Mouse (Mus musculus): Measurements from ENCODE around the gene Rasl11b. TPM values are rescaled to one million over a fixed set of nuclear protein-coding genes. Genes with fewer than 3 reads are reported as not detected.

The Rasl11b gene
- total and polyA plus RNA-seq, 2 experiments: 1.1 to 6.6 TPM

DNA sequence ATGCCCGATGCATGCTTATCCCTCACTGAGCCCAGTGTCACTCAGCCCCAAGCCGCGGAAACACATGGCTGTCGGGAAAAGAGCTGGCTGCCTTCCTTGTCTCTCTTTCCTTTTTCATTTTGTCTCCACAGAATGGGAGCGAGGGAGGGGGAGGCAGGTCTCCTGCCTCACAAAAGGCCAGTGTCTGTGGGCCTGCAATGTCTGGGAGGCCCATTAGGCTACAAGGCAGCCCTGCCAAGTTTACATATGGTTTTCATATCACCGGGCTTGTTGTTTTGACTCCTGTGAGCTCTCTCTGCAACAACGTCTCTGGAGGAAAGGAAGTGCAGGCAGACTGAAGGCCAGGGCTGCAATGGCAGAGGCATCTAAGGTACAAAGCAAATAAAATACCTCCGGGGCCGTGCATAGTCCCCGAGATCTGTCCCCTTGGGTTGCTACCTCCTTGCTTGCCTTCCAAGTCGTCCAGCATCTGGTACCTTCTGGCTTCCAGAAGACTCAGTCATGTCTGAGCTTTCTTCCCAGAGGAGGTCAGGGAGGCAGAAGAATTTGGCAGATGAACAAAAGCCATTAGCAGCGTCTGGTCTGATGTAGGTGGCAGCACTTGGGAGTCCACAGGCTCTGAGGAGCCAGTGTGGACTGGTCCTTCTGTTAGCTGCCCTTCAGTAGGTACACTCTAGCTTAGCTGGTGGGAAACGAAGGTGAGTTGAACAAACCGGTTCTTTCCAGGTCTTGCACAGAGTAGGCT, 19.4 kb upstream of the Rasl11b start:
- no peak for TF ChIP-seq CTCF (IDR thresholded peaks at IDR 0.05; ENCODE audit: low read depth, low read length)
- no peak for TF ChIP-seq POLR2A (IDR thresholded peaks at IDR 0.05; ENCODE audit: extremely low read depth, insufficient read depth, low read length)
- H3K27ac ChIP-seq (replicated peaks; ENCODE audit: insufficient read depth, low read depth, low read length): no peak overlapping the region
- DNase-seq (ENCODE audit: extremely low read depth, low read depth, low spot score): no peak
- H3K4me1 ChIP-seq (ENCODE audit: control insufficient read depth, insufficient read depth, low read length): no peaks in the 10 kb centered on the region
- H3K27me3 ChIP-seq (ENCODE audit: control insufficient read depth, insufficient read depth, low read length): no peaks in the 10 kb centered on the region
- WGBS: 63% methylated on average over 14 of the region's 14 CpGs
- no peaks in the 10 kb centered on the region for H3K36me3 ChIP-seq (ENCODE audit: control insufficient read depth, insufficient read depth, low read length)
- no peak overlapping the region for H3K4me3 ChIP-seq (ENCODE audit: insufficient read depth, low read depth, low read length)
- H3K9ac ChIP-seq (ENCODE audit: low read depth, low read length): no peak overlapping the region
- H3K79me2 ChIP-seq (ENCODE audit: control insufficient read depth, insufficient read depth, low read length): no peaks in the 10 kb centered on the region

DNA sequence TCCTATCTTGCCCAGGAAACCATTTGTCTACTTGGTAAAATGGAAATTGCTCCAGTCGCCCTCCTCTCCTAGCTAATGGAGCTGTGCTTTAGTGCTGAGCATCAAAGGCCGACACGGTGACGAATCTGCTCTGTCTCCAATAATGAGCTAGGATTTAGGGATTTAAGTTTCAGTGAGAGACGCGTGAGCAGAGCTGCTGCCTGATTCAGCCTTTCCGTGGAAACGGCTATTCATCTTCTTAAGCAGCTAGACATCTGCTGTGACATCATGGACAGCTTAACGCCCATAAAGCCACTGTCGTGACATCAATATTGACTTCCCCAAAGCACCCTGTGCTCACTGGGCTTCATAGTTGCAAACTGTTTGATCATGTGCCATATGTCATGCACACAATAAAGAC, 14.9 kb upstream of the Rasl11b start:
- H3K4me1 ChIP-seq (ENCODE audit: control insufficient read depth, insufficient read depth, low read length): no peaks in the 10 kb centered on the region
- no peak overlapping the region for H3K27ac ChIP-seq (replicated peaks; ENCODE audit: insufficient read depth, low read depth, low read length)
- H3K36me3 ChIP-seq (ENCODE audit: control insufficient read depth, insufficient read depth, low read length): no peaks in the 10 kb centered on the region
- H3K4me3 ChIP-seq (ENCODE audit: insufficient read depth, low read depth, low read length): no peak overlapping the region
- H3K79me2 ChIP-seq (ENCODE audit: control insufficient read depth, insufficient read depth, low read length): no peaks in the 10 kb centered on the region
- DNase-seq (ENCODE audit: extremely low read depth, low read depth, low spot score): no peak
- no peak for TF ChIP-seq CTCF (IDR thresholded peaks at IDR 0.05; ENCODE audit: low read depth, low read length)
- no peak for TF ChIP-seq POLR2A (IDR thresholded peaks at IDR 0.05; ENCODE audit: extremely low read depth, insufficient read depth, low read length)
- 91% methylated on average over 10 of the region's 10 CpGs for WGBS
- no peaks in the 10 kb centered on the region for H3K27me3 ChIP-seq (ENCODE audit: control insufficient read depth, insufficient read depth, low read length)
- H3K9ac ChIP-seq (ENCODE audit: low read depth, low read length): no peak overlapping the region

DNA sequence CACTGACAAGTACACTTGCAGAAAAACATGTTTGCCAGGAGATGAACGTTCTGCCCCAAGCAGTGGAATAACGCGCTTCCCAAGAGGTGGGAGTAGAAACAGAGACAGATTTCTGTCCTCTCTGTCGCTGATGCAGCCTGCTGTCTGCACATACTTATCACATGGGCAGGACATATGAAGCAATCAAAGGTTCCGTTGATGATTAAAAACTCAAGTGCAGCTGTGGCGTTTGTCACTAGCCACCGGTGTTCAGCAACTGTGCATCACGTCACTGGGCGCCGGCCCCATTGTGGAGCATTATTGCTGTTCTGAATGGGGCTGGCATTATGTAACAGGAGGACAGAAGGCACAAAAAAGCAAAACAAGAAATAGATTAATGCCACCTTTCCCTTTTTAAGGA, 12.0 kb upstream of the Rasl11b start:
- Histone ChIP-seq H3K27me3 (ENCODE audit: control insufficient read depth, insufficient read depth, low read length) (no peaks in the 10 kb centered on the region), H3K36me3 (ENCODE audit: control insufficient read depth, insufficient read depth, low read length) (no peaks in the 10 kb centered on the region), H3K4me1 (ENCODE audit: control insufficient read depth, insufficient read depth, low read length) (no peaks in the 10 kb centered on the region), H3K27ac (replicated peaks; ENCODE audit: insufficient read depth, low read depth, low read length) (no peak overlapping the region), H3K79me2 (ENCODE audit: control insufficient read depth, insufficient read depth, low read length) (no peaks in the 10 kb centered on the region), H3K4me3 (ENCODE audit: insufficient read depth, low read depth, low read length) (no peak overlapping the region), H3K9ac (ENCODE audit: low read depth, low read length) (no peak overlapping the region)
- WGBS: 54% methylated on average over 10 of the region's 10 CpGs
- DNase-seq (ENCODE audit: extremely low read depth, low read depth, low spot score): no peak
- TF ChIP-seq CTCF (IDR thresholded peaks at IDR 0.05; ENCODE audit: low read depth, low read length) (no peak), POLR2A (IDR thresholded peaks at IDR 0.05; ENCODE audit: extremely low read depth, insufficient read depth, low read length) (no peak)

DNA sequence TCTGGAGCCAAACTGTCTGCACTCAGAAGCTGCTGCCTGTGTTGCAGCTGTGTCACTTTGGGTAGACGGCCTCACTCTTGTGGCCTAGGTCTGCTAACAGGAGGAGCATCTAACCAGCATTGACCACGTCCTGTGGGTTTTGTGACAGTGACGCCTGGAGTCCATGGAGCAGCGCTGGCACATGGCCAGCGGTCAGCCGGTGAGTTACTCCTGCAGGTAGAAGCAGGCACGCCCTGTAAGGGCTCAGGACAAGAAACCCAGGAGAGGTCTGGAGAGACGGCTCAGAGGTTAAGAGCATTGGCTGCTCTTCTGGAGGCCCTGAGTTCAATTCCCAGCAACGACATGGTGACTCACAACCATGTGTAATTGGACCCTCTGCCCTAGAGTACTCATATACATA, 10.5 kb upstream of the Rasl11b start:
- H3K79me2 ChIP-seq (ENCODE audit: control insufficient read depth, insufficient read depth, low read length): no peaks in the 10 kb centered on the region
- no peak overlapping the region for H3K9ac ChIP-seq (ENCODE audit: low read depth, low read length)
- no peak for DNase-seq (ENCODE audit: extremely low read depth, low read depth, low spot score)
- H3K4me3 ChIP-seq (ENCODE audit: insufficient read depth, low read depth, low read length): no peak overlapping the region
- H3K36me3 ChIP-seq (ENCODE audit: control insufficient read depth, insufficient read depth, low read length): no peaks in the 10 kb centered on the region
- no peaks in the 10 kb centered on the region for H3K4me1 ChIP-seq (ENCODE audit: control insufficient read depth, insufficient read depth, low read length)
- H3K27ac ChIP-seq (replicated peaks; ENCODE audit: insufficient read depth, low read depth, low read length): no peak overlapping the region
- H3K27me3 ChIP-seq (ENCODE audit: control insufficient read depth, insufficient read depth, low read length): no peaks in the 10 kb centered on the region
- TF ChIP-seq CTCF (IDR thresholded peaks at IDR 0.05; ENCODE audit: low read depth, low read length): no peak
- no peak for TF ChIP-seq POLR2A (IDR thresholded peaks at IDR 0.05; ENCODE audit: extremely low read depth, insufficient read depth, low read length)
- 61% methylated on average over 9 of the region's 9 CpGs for WGBS

DNA sequence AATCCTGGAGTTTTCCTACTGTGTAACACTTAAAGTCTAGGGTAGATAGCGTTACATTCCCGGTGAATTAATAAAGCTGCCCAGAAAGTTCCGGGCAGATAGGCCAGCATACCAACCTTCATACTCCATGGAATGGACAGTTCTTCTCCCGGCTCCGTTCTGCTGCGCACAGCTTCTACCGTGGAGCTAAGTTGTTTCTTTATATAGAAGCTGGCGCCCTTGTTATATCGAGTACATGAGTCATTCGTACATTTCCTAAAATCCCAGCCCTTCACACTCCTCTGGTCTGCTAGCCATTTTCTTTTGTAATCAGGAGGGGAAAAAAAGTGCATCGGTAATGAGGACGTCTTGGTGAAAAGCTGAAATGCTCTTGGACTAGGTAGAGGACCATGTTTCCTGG, 7.0 kb upstream of the Rasl11b start:
- no peak for DNase-seq (ENCODE audit: extremely low read depth, low read depth, low spot score)
- Histone ChIP-seq H3K27me3 (ENCODE audit: control insufficient read depth, insufficient read depth, low read length) (no peaks in the 10 kb centered on the region), H3K4me1 (ENCODE audit: control insufficient read depth, insufficient read depth, low read length) (no peaks in the 10 kb centered on the region), H3K27ac (replicated peaks; ENCODE audit: insufficient read depth, low read depth, low read length) (no peak overlapping the region), H3K9ac (ENCODE audit: low read depth, low read length) (no peak overlapping the region), H3K4me3 (ENCODE audit: insufficient read depth, low read depth, low read length) (no peak overlapping the region), H3K79me2 (ENCODE audit: control insufficient read depth, insufficient read depth, low read length) (no peaks in the 10 kb centered on the region), H3K36me3 (ENCODE audit: control insufficient read depth, insufficient read depth, low read length) (no peaks in the 10 kb centered on the region)
- TF ChIP-seq CTCF (IDR thresholded peaks at IDR 0.05; ENCODE audit: low read depth, low read length): no peak
- no peak for TF ChIP-seq POLR2A (IDR thresholded peaks at IDR 0.05; ENCODE audit: extremely low read depth, insufficient read depth, low read length)
- WGBS: 94% methylated on average over 12 of the region's 12 CpGs

DNA sequence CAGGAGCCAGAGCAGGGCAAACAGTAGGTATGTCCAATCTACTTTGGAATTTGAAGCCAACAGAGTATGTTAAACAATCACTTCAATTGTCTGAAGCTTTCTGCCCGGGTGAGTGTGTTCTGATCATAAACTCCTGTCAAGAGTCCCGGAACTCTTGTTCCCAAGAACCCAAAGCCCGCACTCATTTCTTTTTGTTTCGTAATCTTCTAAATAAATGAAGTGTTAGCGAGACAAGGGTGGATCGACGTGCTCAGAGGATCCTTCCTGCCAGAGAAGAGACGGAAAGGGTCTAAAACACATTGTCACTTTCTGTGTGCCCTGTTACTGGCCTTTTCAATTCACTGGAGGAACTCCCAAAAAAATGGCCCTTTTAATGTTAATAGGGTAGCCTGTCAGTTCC, 6.2 kb upstream of the Rasl11b start:
- no peak for DNase-seq (ENCODE audit: extremely low read depth, low read depth, low spot score)

More for the DNA sequence above, 6.2 kb upstream of the Rasl11b start:
- H3K4me1 ChIP-seq (ENCODE audit: control insufficient read depth, insufficient read depth, low read length): peaks cover 2% of the 10 kb centered on the region; the same call in 1 of the 2 replicates
- no peak for TF ChIP-seq POLR2A (IDR thresholded peaks at IDR 0.05; ENCODE audit: extremely low read depth, insufficient read depth, low read length)
- no peak for TF ChIP-seq CTCF (IDR thresholded peaks at IDR 0.05; ENCODE audit: low read depth, low read length)
- no peaks in the 10 kb centered on the region for H3K79me2 ChIP-seq (ENCODE audit: control insufficient read depth, insufficient read depth, low read length)
- no peak overlapping the region for H3K27ac ChIP-seq (replicated peaks; ENCODE audit: insufficient read depth, low read depth, low read length)
- no peaks in the 10 kb centered on the region for H3K36me3 ChIP-seq (ENCODE audit: control insufficient read depth, insufficient read depth, low read length)
- no peak overlapping the region for H3K9ac ChIP-seq (ENCODE audit: low read depth, low read length)
- H3K27me3 ChIP-seq (ENCODE audit: control insufficient read depth, insufficient read depth, low read length): no peaks in the 10 kb centered on the region
- H3K4me3 ChIP-seq (ENCODE audit: insufficient read depth, low read depth, low read length): no peak overlapping the region
- 92% methylated on average over 8 of the region's 8 CpGs for WGBS

Data from liver, adult 2 months (tissue).